Mouse (Mus musculus): Measurements from ENCODE around the gene Gm10234.

GRCm38 (mm10) chr6:95353043-95353442 lies 31.1 kb downstream of the Gm10234 start:
- no peak for TF ChIP-seq EP300 (IDR thresholded peaks at IDR 0.05; ENCODE audit: low read depth)
- no peak for TF ChIP-seq CTCF (IDR thresholded peaks at IDR 0.05; ENCODE audit: low read depth)

Measured in liver, postnatal 0 days (tissue).